Mouse (Mus musculus) G1E (cell line): ENCODE data around the gene Cnot3.

Experiments
- CTCF ChIP-seq: IDR thresholded peaks from 2 replicates; pipeline ENCODE4 v1.5.1; 2012; ENCODE audit warnings: low read depth, low read length, inconsistent platforms, mixed read lengths
- GATA2 ChIP-seq: IDR thresholded peaks from 2 replicates; pipeline ENCODE4 v1.6.1; 2012; ENCODE audit warnings: low read depth, low read length, inconsistent platforms, borderline replicate concordance
- TAL1 ChIP-seq: conservative IDR thresholded peaks from 2 replicates; pipeline ENCODE4 v1.6.1; 2012; ENCODE audit warnings: low read depth, low read length, inconsistent platforms, mixed read lengths

GRCm38 (mm10) chr7:3606798-3607197 lies 38.3 kb upstream of the Cnot3 start:
- TF ChIP-seq CTCF, result 0 out of 2 replicates have a peak, but pooled peaks have one; percentile 8
- TF ChIP-seq TAL1, result no peak
- no peak for TF ChIP-seq GATA2
